Mouse (Mus musculus): ENCODE results near the gene Mcat. TPM values are rescaled to one million over a fixed set of nuclear protein-coding genes. Genes with fewer than 3 reads are reported as not detected.

The Mcat gene
- total RNA-seq, 2 experiments from 2014 or later = 18.6 to 23.8 TPM

DNA sequence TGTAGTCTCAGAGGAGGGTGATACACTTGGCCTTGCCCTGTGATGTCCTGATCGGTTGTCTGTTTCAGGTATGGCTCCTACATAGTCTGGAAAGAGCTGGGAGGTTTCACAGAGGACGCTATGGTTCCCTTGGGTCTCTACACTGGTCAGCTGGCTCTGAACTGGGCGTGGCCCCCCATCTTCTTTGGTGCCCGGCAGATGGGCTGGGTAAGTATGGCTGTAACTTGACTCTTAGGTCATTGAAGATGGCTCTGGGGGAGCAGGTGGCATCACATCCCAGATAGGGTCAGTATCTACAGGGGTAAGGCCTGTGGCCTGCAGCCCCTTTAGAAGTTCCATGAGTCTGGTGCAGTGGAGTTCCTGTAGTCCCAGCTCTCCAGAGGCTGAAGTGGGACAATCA lies 8.5 kb upstream of the Mcat start:
- Histone ChIP-seq H3K27ac (peak overlapping the region; percentile 71), H3K4me3 (no peak overlapping the region)
- no peak for TF ChIP-seq CTCF (IDR thresholded peaks at IDR 0.05)
- intact Hi-C loops (cut with DNase I) = no loop called here
- no peak for DNase-seq

DNA sequence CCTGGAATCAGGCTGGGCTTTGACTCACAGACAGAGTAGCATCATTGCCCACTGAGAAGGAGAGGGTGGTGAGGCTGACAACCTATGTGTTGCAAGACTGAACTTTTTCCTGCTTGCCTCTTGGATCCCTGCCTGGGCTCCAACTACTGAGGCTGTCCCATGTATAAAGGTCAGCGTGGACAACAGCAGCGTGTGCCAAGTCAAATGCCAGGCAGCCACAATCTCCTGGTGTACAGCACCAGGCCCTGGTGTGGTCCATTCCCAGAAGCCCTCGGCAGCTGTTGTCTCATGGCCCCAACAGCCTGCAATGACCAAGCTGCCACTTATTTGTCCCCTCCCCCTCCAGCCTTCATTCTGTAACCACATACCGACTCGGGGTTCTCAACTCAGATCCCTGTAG lies 8.0 kb upstream of the Mcat start:
- TF ChIP-seq CTCF (IDR thresholded peaks at IDR 0.05) = no peak
- DNase-seq = peak; percentile 79
- intact Hi-C loops (cut with DNase I) = no loop called here
- Histone ChIP-seq H3K27ac (peak overlapping the region; percentile 71), H3K4me3 (no peak overlapping the region)

DNA sequence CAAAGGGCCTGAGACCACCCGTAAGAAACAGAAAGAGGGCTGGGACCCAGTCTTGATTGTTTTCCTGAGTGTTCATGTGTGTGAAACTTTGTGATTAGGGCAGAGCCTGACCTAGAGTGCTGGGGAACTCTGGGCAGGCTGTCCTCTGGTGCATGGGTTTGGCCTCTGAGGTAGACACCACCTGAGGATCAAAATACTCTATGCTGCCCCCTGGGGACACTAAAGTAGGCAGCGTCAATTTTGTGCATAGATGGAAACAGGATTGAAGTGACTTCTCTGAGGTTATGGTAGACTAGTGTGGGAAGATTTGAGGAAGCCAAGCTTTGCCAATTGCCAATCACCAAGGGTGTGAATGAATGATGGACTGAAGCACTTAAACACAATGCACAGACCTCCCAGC lies 7.1 kb upstream of the Mcat start:
- H3K27ac ChIP-seq = no peak overlapping the region
- no peak for DNase-seq
- TF ChIP-seq CTCF (IDR thresholded peaks at IDR 0.05) = peak; percentile 33
- H3K4me3 ChIP-seq = no peak overlapping the region
- intact Hi-C loops (cut with DNase I) = no loop called here

DNA sequence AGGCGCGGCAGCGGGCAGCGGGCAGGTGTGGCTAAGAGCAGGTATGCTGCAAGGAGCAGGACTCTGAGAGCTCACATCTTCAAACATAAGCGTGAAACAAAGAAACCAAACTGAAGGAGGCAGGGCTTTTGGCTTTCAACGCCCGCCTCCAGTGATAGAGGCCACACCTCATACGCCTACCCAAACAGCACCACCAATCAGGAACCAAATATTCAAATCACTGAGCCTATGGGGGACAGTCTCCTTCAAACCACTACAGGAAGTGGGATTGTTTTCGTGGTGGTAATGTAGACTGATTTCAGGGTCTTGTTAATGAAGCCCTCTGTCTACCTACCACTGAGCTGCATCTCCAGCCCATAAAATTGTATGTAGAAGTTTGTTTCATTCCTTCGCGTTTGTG lies 6.1 kb upstream of the Mcat start:
- no peak for DNase-seq
- TF ChIP-seq CTCF (IDR thresholded peaks at IDR 0.05) = no peak
- no peak overlapping the region for H3K27ac ChIP-seq
- no peak overlapping the region for H3K4me3 ChIP-seq
- intact Hi-C loops (cut with DNase I) = no loop called here

DNA sequence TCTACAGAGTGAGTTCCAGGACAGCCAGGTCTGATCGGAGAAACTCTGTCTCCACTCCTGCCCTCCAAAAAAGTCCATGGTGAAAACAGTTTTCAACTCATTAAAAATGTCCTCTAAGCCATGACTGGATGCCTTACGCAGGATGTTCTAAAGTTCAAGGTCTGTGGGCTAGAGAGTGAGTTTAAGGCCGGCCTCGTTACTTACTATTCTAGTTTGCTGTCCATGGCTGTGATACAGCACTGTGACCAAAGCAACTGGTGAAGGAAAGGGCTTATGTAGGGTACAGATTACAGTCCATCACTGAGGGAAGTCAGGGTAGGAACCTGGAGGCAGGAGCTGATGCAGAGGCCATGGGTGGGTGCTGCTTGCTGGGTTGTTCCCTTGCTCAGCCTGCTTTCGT lies 5.0 kb upstream of the Mcat start:
- TF ChIP-seq CTCF (IDR thresholded peaks at IDR 0.05) = no peak
- intact Hi-C loops (cut with DNase I) = no loop called here
- no peak for DNase-seq
- Histone ChIP-seq H3K4me3 (no peak overlapping the region), H3K27ac (no peak overlapping the region)

DNA sequence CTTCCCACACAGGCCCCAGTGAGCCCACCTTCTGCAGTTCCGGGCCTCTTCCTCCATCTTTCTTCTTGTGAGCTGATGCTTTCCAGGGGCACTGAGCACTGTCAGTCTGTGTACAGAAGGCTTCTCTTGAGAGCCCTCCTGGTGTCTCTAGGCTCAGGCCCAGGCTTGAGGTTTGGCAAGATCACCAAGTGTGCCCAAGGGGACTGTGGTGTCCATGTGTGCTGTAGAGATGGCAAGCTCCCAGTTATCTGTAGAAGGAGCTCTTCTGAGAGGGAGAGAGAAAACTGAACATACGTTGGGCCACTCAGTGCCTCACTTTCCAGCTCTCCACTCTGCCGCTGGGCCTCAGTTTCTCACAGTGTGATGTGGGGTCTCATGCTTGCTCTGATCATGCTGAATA lies 4.1 kb upstream of the Mcat start:
- H3K4me3 ChIP-seq = no peak overlapping the region
- intact Hi-C loops (cut with DNase I) = no loop called here
- no peak overlapping the region for H3K27ac ChIP-seq
- no peak for TF ChIP-seq CTCF (IDR thresholded peaks at IDR 0.05)
- no peak for DNase-seq

DNA sequence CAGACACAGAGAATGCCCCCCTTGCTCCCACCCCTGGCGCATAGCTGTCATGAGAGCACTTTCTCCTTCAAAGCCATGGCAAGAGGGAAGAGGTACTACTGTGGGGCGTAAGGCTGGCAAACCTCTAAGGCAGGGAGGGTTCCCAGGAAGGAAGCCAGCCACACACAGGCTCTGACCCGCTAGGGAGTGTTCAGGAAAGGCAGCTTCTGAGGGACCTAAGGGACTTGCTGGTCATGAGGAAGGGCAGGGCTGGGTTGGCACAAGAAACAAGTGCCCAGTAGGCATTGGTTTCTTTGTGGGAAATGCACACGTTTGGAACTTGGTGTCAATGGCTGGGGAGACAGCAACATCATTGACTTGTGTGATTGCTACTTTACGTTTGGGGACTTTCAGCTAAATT lies 2.4 kb upstream of the Mcat start:
- TF ChIP-seq CTCF (IDR thresholded peaks at IDR 0.05) = no peak
- H3K27ac ChIP-seq = peak overlapping the region; percentile 49
- DNase-seq = no peak
- intact Hi-C loops (cut with DNase I) = no loop called here
- H3K4me3 ChIP-seq = no peak overlapping the region

DNA sequence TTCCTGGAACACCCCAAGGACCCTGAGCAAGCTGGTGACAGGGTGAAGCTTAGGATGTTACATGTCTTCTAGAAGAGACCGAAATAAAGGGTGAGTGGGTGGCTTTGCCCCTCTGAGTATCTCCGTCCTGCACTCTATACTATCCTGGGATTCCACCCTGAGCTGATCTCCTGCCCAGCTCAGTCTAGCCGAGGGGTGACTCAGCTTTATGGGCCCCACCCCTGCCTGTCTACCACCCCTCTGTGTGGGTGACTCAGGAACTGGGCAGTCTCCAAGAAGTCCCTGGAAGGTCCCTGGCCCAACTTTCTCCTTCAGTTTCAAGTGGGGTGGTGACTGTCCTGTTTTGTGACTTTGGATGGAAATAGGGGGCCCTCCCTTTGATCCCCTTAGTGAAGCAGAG lies 1.8 kb upstream of the Mcat start:
- TF ChIP-seq CTCF (IDR thresholded peaks at IDR 0.05) = no peak
- Histone ChIP-seq H3K4me3 (peak overlapping the region; percentile 13), H3K27ac (peak overlapping the region; percentile 49)
- intact Hi-C loops (cut with DNase I) = no loop called here
- DNase-seq = peak; percentile 70

DNA sequence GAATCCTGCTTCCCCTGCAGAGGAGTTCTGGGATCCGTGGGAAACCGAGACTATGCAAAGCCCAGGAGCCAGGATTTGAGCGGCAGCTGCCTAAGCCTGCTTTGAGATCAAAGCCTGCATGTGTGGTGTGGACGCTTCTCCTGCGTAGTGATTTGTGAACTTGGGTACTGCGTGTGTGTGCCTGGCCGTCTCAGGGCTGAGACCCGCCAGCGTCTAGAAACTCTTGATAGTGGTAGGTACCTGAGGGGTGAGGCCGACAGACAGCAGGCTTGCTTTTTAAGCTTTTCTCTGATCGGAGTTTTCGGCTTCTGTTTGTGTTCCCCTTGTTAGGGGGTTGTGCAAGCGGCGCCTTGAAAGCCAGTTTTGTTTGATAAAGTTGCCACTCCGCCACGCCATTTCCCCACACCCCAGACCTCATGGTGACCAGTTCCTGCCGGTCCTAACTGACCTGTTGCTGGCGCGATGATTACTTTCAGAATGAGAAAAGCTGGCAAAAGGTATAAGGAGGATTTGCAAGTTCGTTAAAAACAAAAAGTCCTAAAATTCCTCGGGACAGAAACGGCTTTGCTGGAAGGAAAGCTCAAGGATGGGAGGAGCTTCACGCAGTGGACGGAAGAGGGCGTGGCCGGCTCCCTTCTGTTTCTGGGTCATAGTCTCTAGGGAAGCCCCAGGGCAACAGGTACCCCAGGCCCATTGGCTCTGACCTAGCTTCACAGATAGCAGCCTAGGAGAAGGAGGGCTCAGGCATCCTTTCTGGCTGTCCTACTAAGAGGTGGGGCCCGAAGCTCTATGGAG lies 467 bp upstream of the Mcat start:
- peak; percentile 59 for DNase-seq
- Histone ChIP-seq H3K4me3 (peak overlapping the region; percentile 84), H3K27ac (peak overlapping the region; percentile 89)
- peak; percentile 13; the same call in 1 of the 2 replicates for TF ChIP-seq CTCF (IDR thresholded peaks at IDR 0.05)
- intact Hi-C loops (cut with DNase I) = no loop called here

DNA sequence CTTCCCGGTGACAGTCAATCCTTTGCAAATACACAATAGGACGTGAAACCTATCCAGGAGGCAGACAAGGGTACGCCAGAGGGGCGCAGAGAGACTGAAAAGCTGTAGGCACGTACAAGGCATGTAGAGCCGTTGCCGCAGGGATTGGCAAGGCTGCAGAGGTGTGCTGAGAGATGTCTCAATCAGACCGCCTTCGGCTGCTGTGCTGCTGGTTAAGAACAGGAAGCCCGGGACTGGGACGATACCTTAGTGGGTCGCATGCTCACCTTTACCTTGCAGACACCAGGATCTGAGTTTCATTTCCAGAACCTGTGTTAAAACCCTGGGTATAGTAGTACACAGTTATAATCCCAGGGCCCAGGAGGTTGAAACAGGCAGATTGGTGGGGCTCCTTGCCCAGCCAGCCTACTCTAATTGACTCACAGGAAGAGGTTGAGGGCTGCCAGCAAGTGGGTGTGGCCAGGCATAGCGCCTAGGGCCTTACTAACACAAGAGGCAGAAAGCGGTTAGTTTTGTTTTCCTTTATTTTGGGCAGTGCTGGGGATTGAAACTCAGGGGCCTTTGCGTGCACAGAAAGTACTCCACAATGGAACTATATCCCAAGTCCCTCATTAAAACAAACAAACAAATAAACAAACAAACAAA lies 839 bp downstream of the Mcat start:
- DNase-seq = peak; percentile 93
- intact Hi-C loops (cut with DNase I) = no loop called here
- peak overlapping the region; percentile 89 for H3K27ac ChIP-seq
- peak overlapping the region; percentile 84 for H3K4me3 ChIP-seq
- TF ChIP-seq CTCF (IDR thresholded peaks at IDR 0.05) = no peak

DNA sequence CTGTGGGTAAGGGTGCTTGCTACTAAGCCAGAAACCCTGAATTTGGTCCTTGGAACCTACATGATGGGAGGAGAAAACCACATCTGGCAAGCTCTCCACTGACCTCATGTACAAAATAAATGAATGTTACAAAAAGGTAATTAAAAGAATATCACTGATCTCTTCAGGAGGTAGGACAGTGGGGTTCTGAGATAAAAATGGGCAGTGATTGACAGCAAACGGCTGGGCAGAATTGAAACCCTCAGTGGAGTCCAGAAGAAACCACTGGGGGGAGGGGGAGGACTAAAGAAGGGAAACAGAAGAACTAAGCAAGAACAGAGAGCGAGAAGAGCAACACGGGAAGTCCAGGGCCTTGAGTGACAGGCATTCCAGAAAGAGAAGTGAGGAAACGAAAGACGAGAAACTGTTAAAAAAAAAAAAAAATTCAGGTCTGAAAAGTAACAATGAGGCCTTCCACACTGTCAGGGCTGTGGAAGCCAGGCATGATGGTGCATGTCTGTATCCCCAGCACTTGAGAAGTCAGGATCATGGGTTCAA lies 2.6 kb downstream of the Mcat start:
- intact Hi-C loops (cut with DNase I) = no loop called here
- Histone ChIP-seq H3K4me3 (no peak overlapping the region), H3K27ac (no peak overlapping the region)
- TF ChIP-seq CTCF (IDR thresholded peaks at IDR 0.05) = no peak
- no peak for DNase-seq

DNA sequence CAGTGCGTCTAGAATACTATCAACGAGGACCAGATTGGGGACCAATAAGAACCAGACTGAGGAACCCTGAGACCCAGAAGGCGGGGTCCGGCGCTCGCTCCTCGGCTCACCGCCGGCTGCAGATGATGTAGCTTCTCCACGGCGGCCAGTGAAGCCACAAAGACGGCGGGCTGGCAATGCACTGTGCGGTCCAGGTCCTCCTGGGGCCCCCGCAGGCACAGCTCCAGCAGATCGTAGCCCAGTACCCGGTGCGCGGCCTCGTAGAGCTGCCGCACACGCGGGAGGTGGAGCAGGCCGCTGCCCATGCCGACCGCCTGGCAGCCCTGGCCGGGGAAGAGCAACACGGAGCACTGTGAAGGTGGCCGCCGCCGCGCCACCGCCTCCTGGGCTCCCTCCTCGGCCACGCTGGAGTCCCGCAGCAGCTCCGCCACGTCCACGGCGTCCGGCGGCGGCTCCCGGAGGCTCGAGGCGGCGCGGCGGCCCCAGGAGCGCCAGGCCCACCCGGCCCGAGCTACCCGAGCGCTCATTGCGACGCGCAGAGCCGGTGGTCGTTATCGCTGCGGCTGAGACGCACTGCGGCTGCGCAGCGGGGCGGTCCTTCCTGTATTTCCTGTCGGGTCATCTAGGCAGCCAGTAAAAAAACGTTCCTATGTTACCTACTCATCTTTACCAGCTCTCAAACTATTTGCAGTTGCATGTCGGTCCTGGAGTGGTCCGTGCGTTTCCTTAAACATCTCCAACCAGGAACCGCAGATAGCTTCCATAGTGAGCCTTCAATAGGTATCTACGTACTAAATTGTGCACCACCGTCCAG lies 8.2 kb downstream of the Mcat start:
- Histone ChIP-seq H3K27ac (peak overlapping the region; percentile 93), H3K4me3 (peak overlapping the region; percentile 96)
- peak; percentile 91 for DNase-seq
- intact Hi-C loops (cut with DNase I) = no loop called here
- no peak for TF ChIP-seq CTCF (IDR thresholded peaks at IDR 0.05)

DNA sequence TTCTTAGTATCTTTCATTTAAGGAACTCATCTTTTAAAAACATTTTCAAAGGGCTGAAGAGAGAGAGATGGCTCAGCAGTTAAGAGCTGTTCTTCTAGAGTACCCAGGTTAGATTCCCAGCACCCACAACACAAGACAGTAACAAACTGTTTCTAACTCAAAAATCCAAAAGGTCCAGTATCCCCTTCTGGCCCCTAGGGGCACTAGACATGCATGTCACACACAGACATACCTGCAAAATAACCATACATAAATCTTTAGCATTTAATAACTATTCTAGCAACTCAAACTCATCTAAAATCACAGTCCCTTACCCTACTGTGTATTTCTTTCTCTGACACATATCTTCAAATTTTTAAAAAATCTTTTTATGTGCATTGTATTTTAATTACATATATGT lies 9.8 kb downstream of the Mcat start:
- TF ChIP-seq CTCF (IDR thresholded peaks at IDR 0.05) = peak; percentile 48

More for the DNA sequence above, 9.8 kb downstream of the Mcat start:
- no peak for DNase-seq
- intact Hi-C loops (cut with DNase I) = no loop called here
- Histone ChIP-seq H3K27ac (no peak overlapping the region), H3K4me3 (no peak overlapping the region)
